Mouse (Mus musculus) adrenal gland, postnatal 36 days (tissue): ENCODE measurements around the gene Tha1. TPM values are rescaled to one million over a fixed set of nuclear protein-coding genes. Genes with fewer than 3 reads are reported as not detected.
A peak's percentile ranks its signal among the peaks of the same experiment; 100 is the strongest.

Source experiments
- DNase-seq, 2 experiments: peaks; one replicate each; pipeline ENCODE4 v3.0.0; 2021; ENCODE audit warnings: mixed read lengths in 1 of 2
- long read RNA-seq, 2 experiments: library from polyadenylated mRNA; stranded (forward); transcript quantifications; one replicate each; pipeline ENCODE4 v2.0.0; 2021; ENCODE audit warnings: borderline sequencing depth in 2 of 2
- total RNA-seq, 2 experiments: library from RNA; stranded (reverse); gene quantifications; 2 replicates each; pipeline ENCODE4 v1.2.3; 2021

The Tha1 gene
- 10 to 100 TPM; 10.3 to 13.3 TPM for total RNA-seq
- long read RNA-seq, experiment 1, transcript Tha1-201 (7 exons, 1,770 nt) = major isoform, 22 of 28 reads
- long read RNA-seq, experiment 1, partial matches to known transcripts = 3 of 28 reads
- long read RNA-seq, experiment 1, other reads (novel, unspliced or antisense) = 1 of 28 reads
- long read RNA-seq, experiment 2, transcript Tha1-201 (7 exons, 1,770 nt) = major isoform, 7 of 7 reads
- long read RNA-seq, experiment 2, partial matches to known transcripts = 0 of 7 reads
- long read RNA-seq, experiment 2, other reads (novel, unspliced or antisense) = 0 of 7 reads

GRCm38 (mm10) chr11:117872861-117873608, at the start of gene Tha1:
Gene Tha1, minus strand, starts transcription at chr11:117873481.
- peak; percentile 90 to 91 for DNase-seq

GRCm38 (mm10) chr11:117919211-117919610, 45.9 kb upstream of the Tha1 start:
- DNase-seq = peak in 1 of 2 experiments; percentile 29

- DNase-seq = no peak
Observed at GRCm38 (mm10) chr11:117918541-117918940, 45.3 kb upstream of the Tha1 start.

- DNase-seq = no peak
Observed at GRCm38 (mm10) chr11:117915837-117916236, 42.6 kb upstream of the Tha1 start.

GRCm38 (mm10) chr11:117915341-117915740, 42.1 kb upstream of the Tha1 start:
- DNase-seq = no peak

GRCm38 (mm10) chr11:117914531-117914930, 41.2 kb upstream of the Tha1 start:
- DNase-seq = no peak

GRCm38 (mm10) chr11:117912684-117913352, 39.5 kb upstream of the Tha1 start:
- peak; percentile 91 to 94 for DNase-seq

GRCm38 (mm10) chr11:117909337-117909736, 36.1 kb upstream of the Tha1 start:
- DNase-seq = no peak

GRCm38 (mm10) chr11:117904442-117904841, 31.2 kb upstream of the Tha1 start:
- no peak for DNase-seq

- DNase-seq = no peak
Observed at GRCm38 (mm10) chr11:117902282-117902681, 29.0 kb upstream of the Tha1 start.

- DNase-seq = no peak
Observed at GRCm38 (mm10) chr11:117896533-117896932, 23.3 kb upstream of the Tha1 start.

- no peak for DNase-seq
Observed at GRCm38 (mm10) chr11:117894676-117895075, 21.4 kb upstream of the Tha1 start.

- no peak for DNase-seq
Observed at GRCm38 (mm10) chr11:117892199-117892598, 18.9 kb upstream of the Tha1 start.

GRCm38 (mm10) chr11:117891581-117892175, 18.4 kb upstream of the Tha1 start:
- DNase-seq = no peak

GRCm38 (mm10) chr11:117890519-117891282, 17.4 kb upstream of the Tha1 start:
- DNase-seq = no peak

- DNase-seq = no peak
Observed at GRCm38 (mm10) chr11:117889887-117890340, 16.6 kb upstream of the Tha1 start.

- DNase-seq = no peak
Observed at GRCm38 (mm10) chr11:117888853-117889822, 15.9 kb upstream of the Tha1 start.

GRCm38 (mm10) chr11:117888168-117888852, 15.0 kb upstream of the Tha1 start:
- no peak for DNase-seq

GRCm38 (mm10) chr11:117886000-117886399, 12.7 kb upstream of the Tha1 start:
- DNase-seq = peak in 1 of 2 experiments; percentile 42

- peak in 1 of 2 experiments; percentile 33 for DNase-seq
Observed at GRCm38 (mm10) chr11:117882208-117882607, 8.9 kb upstream of the Tha1 start.
